Mouse (Mus musculus): ENCODE data around the gene Cpvl. TPM values are rescaled to one million over a fixed set of nuclear protein-coding genes. Genes with fewer than 3 reads are reported as not detected.

The Cpvl gene
- polyA plus RNA-seq, 1 experiment from 2014 or later = not detected

GRCm38 (mm10) chr6:53904186-53904585 lies 74.3 kb downstream of the Cpvl start:
- no peaks in the 10 kb centered on the region for H3K27me3 ChIP-seq
- peaks cover 12% of the 10 kb centered on the region for H3K4me1 ChIP-seq (replicated peaks)
- H3K4me3 ChIP-seq (replicated peaks) = no peak overlapping the region
- H3K9ac ChIP-seq (replicated peaks) = no peak overlapping the region
- no peaks in the 10 kb centered on the region for H3K9me3 ChIP-seq
- H3K36me3 ChIP-seq = no peaks in the 10 kb centered on the region
- no peak overlapping the region for H3K4me2 ChIP-seq (replicated peaks)
- no peak overlapping the region for H3K27ac ChIP-seq
- no peak for ATAC-seq
- 35% methylated on average over 3 of the region's 3 CpGs for WGBS

- Histone ChIP-seq H3K4me3 (replicated peaks) (no peak overlapping the region), H3K36me3 (no peaks in the 10 kb centered on the region), H3K4me1 (replicated peaks) (peaks cover 11% of the 10 kb centered on the region; the same call in 1 of the 2 replicates), H3K9ac (replicated peaks) (no peak overlapping the region), H3K27me3 (no peaks in the 10 kb centered on the region), H3K9me3 (no peaks in the 10 kb centered on the region), H3K27ac (no peak overlapping the region), H3K4me2 (replicated peaks) (no peak overlapping the region)
- WGBS = 84% methylated on average over 8 of the region's 8 CpGs
- ATAC-seq = no peak
These were observed 76.7 kb downstream of the Cpvl start for GRCm38 (mm10) chr6:53901741-53902140.

- WGBS = 36% methylated on average over 7 of the region's 7 CpGs
- H3K9me3 ChIP-seq = no peaks in the 10 kb centered on the region
- H3K27me3 ChIP-seq = no peaks in the 10 kb centered on the region
- H3K4me1 ChIP-seq (replicated peaks) = no peaks in the 10 kb centered on the region
- H3K4me3 ChIP-seq (replicated peaks) = no peak overlapping the region
- no peak overlapping the region for H3K4me2 ChIP-seq (replicated peaks)
- no peak for ATAC-seq
- no peaks in the 10 kb centered on the region for H3K36me3 ChIP-seq
- H3K27ac ChIP-seq = no peak overlapping the region
- H3K9ac ChIP-seq (replicated peaks) = no peak overlapping the region
These were observed 80.5 kb downstream of the Cpvl start for GRCm38 (mm10) chr6:53897872-53898464.

- no peaks in the 10 kb centered on the region for H3K9me3 ChIP-seq
- H3K27ac ChIP-seq = no peak overlapping the region
- no peak overlapping the region for H3K4me3 ChIP-seq (replicated peaks)
- no peaks in the 10 kb centered on the region for H3K27me3 ChIP-seq
- H3K4me1 ChIP-seq (replicated peaks) = no peaks in the 10 kb centered on the region
- no peak overlapping the region for H3K9ac ChIP-seq (replicated peaks)
- 94% methylated on average over 6 of the region's 6 CpGs for whole genome bisulfite sequencing
- no peak overlapping the region for H3K4me2 ChIP-seq (replicated peaks)
- ATAC-seq = no peak
- no peaks in the 10 kb centered on the region for H3K36me3 ChIP-seq
These were observed 81.3 kb downstream of the Cpvl start for GRCm38 (mm10) chr6:53897126-53897525.

- H3K27ac ChIP-seq = no peak overlapping the region
- no peak for ATAC-seq
- H3K4me3 ChIP-seq (replicated peaks) = no peak overlapping the region
- no peaks in the 10 kb centered on the region for H3K4me1 ChIP-seq (replicated peaks)
- no peak overlapping the region for H3K4me2 ChIP-seq (replicated peaks)
- no peaks in the 10 kb centered on the region for H3K36me3 ChIP-seq
- no peaks in the 10 kb centered on the region for H3K9me3 ChIP-seq
- no peak overlapping the region for H3K9ac ChIP-seq (replicated peaks)
- WGBS = 88% methylated on average over 3 of the region's 3 CpGs
- H3K27me3 ChIP-seq = no peaks in the 10 kb centered on the region
These were observed 84.7 kb downstream of the Cpvl start for GRCm38 (mm10) chr6:53893731-53894130.

GRCm38 (mm10) chr6:53891109-53891508 lies 87.4 kb downstream of the Cpvl start:
- H3K4me3 ChIP-seq (replicated peaks) = no peak overlapping the region
- H3K27me3 ChIP-seq = no peaks in the 10 kb centered on the region
- H3K9me3 ChIP-seq = no peaks in the 10 kb centered on the region
- ATAC-seq = no peak
- 74% methylated on average over 3 of the region's 3 CpGs for WGBS
- H3K36me3 ChIP-seq = no peaks in the 10 kb centered on the region
- no peak overlapping the region for H3K27ac ChIP-seq
- H3K4me1 ChIP-seq (replicated peaks) = no peaks in the 10 kb centered on the region
- no peak overlapping the region for H3K9ac ChIP-seq (replicated peaks)
- no peak overlapping the region for H3K4me2 ChIP-seq (replicated peaks)

- WGBS = 69% methylated on average over 4 of the region's 4 CpGs
- Histone ChIP-seq H3K4me2 (replicated peaks) (no peak overlapping the region), H3K4me1 (replicated peaks) (peaks cover 15% of the 10 kb centered on the region), H3K9ac (replicated peaks) (no peak overlapping the region), H3K4me3 (replicated peaks) (no peak overlapping the region), H3K27ac (no peak overlapping the region), H3K36me3 (no peaks in the 10 kb centered on the region), H3K27me3 (no peaks in the 10 kb centered on the region), H3K9me3 (no peaks in the 10 kb centered on the region)
- ATAC-seq = no peak
These were observed 93.5 kb downstream of the Cpvl start for GRCm38 (mm10) chr6:53884931-53885330.

GRCm38 (mm10) chr6:53884496-53884895 lies 94.0 kb downstream of the Cpvl start:
- no peak overlapping the region for H3K9ac ChIP-seq (replicated peaks)
- ATAC-seq = no peak
- H3K4me3 ChIP-seq (replicated peaks) = no peak overlapping the region
- H3K27ac ChIP-seq = no peak overlapping the region
- H3K9me3 ChIP-seq = no peaks in the 10 kb centered on the region
- no peaks in the 10 kb centered on the region for H3K36me3 ChIP-seq
- no peak overlapping the region for H3K4me2 ChIP-seq (replicated peaks)
- peaks cover 15% of the 10 kb centered on the region for H3K4me1 ChIP-seq (replicated peaks)
- 92% methylated on average over 8 of the region's 8 CpGs for WGBS
- H3K27me3 ChIP-seq = 0 out of 2 replicates have a peak, but pooled peaks cover 3% of the 10 kb centered on the region

GRCm38 (mm10) chr6:53883405-53883804 lies 95.1 kb downstream of the Cpvl start:
- peaks cover 15% of the 10 kb centered on the region for H3K4me1 ChIP-seq (replicated peaks)
- no peaks in the 10 kb centered on the region for H3K36me3 ChIP-seq
- H3K4me2 ChIP-seq (replicated peaks) = no peak overlapping the region
- H3K27ac ChIP-seq = no peak overlapping the region
- H3K9ac ChIP-seq (replicated peaks) = no peak overlapping the region
- no peaks in the 10 kb centered on the region for H3K9me3 ChIP-seq
- ATAC-seq = no peak
- 0 out of 2 replicates have a peak, but pooled peaks cover 3% of the 10 kb centered on the region for H3K27me3 ChIP-seq
- WGBS = 88% methylated on average over 7 of the region's 7 CpGs
- H3K4me3 ChIP-seq (replicated peaks) = no peak overlapping the region

GRCm38 (mm10) chr6:53881623-53882022 lies 96.8 kb downstream of the Cpvl start:
- WGBS = 13% methylated on average over 10 of the region's 10 CpGs
- peak overlapping the region; percentile 77; the same call in 1 of the 2 replicates for H3K27ac ChIP-seq
- peak; percentile 14; the same call in 1 of the 2 replicates for ATAC-seq

GRCm38 (mm10) chr6:53881235-53881606 lies 97.2 kb downstream of the Cpvl start:
- H3K9ac ChIP-seq (replicated peaks) = peak overlapping the region; percentile 61; the same call in 1 of the 2 replicates
- no peak; the same call in 1 of the 2 replicates for ATAC-seq
- H3K4me2 ChIP-seq (replicated peaks) = peak overlapping the region; percentile 47
- no peaks in the 10 kb centered on the region for H3K36me3 ChIP-seq
- no peaks in the 10 kb centered on the region; the same call in 1 of the 2 replicates for H3K9me3 ChIP-seq
- peak overlapping the region; percentile 29 for H3K4me3 ChIP-seq (replicated peaks)
- peaks cover 15% of the 10 kb centered on the region for H3K4me1 ChIP-seq (replicated peaks)
- WGBS = 10% methylated on average over 5 of the region's 5 CpGs
- 0 out of 2 replicates have a peak, but pooled peaks cover 3% of the 10 kb centered on the region for H3K27me3 ChIP-seq
- peak overlapping the region; percentile 77 for H3K27ac ChIP-seq

More at GRCm38 (mm10) chr6:53881623-53882022, 96.8 kb downstream of the Cpvl start:
- H3K4me3 ChIP-seq (replicated peaks) = no peak overlapping the region; the same call in 1 of the 2 replicates
- H3K4me1 ChIP-seq (replicated peaks) = peaks cover 15% of the 10 kb centered on the region
- no peaks in the 10 kb centered on the region for H3K36me3 ChIP-seq
- no peak overlapping the region for H3K9ac ChIP-seq (replicated peaks)
- H3K9me3 ChIP-seq = no peaks in the 10 kb centered on the region; the same call in 1 of the 2 replicates
- 0 out of 2 replicates have a peak, but pooled peaks cover 3% of the 10 kb centered on the region for H3K27me3 ChIP-seq
- peak overlapping the region; percentile 47 for H3K4me2 ChIP-seq (replicated peaks)

- 0 out of 2 replicates have a peak, but pooled peaks cover 3% of the 10 kb centered on the region for H3K27me3 ChIP-seq
- 5% methylated on average over 14 of the region's 14 CpGs for WGBS
- peak overlapping the region; percentile 29 for H3K4me3 ChIP-seq (replicated peaks)
- peak overlapping the region; percentile 77 for H3K27ac ChIP-seq
- no peaks in the 10 kb centered on the region; the same call in 1 of the 2 replicates for H3K9me3 ChIP-seq
- ATAC-seq = peak; percentile 81
- H3K9ac ChIP-seq (replicated peaks) = peak overlapping the region; percentile 61
- H3K4me1 ChIP-seq (replicated peaks) = peaks cover 15% of the 10 kb centered on the region
- H3K4me2 ChIP-seq (replicated peaks) = peak overlapping the region; percentile 47
- no peaks in the 10 kb centered on the region for H3K36me3 ChIP-seq
These were observed 97.8 kb downstream of the Cpvl start for GRCm38 (mm10) chr6:53880530-53881234.
